Mouse (Mus musculus) CH12.LX (cell line): ENCODE data around the gene Otud7b. TPM values are rescaled to one million over a fixed set of nuclear protein-coding genes. Genes with fewer than 3 reads are reported as not detected.

Source experiments
- DNase-seq: peaks from one replicate; pipeline ENCODE4 v3.0.0-alpha.2; 2013; ENCODE audit errors: extremely low read depth
- H3K27ac ChIP-seq: 2 replicates; pipeline ENCODE4 v1.5.1; 2012; ENCODE audit warnings: low read depth, mild to moderate bottlenecking, control low read depth, moderate library complexity; ENCODE audit not compliant: insufficient read depth
- H3K27me3 ChIP-seq: replicated peaks from 2 replicates; pipeline ENCODE3; 2012; ENCODE audit warnings: inconsistent platforms
- H3K36me3 ChIP-seq, 2 experiments: replicated peaks in 1 of 2; 2 replicates each; pipeline versions ENCODE3 to v1.6.1; 2012; ENCODE audit warnings: inconsistent platforms in 1 of 2, low read length in 1 of 2, mild to moderate bottlenecking in 1 of 2, mixed read lengths in 1 of 2, moderate library complexity in 1 of 2; ENCODE audit not compliant: control insufficient read depth in 1 of 2, insufficient read depth in 1 of 2
- H3K4me1 ChIP-seq, 2 experiments: 2 replicates each; pipeline ENCODE4 v1.6.1; 2012; ENCODE audit warnings: inconsistent platforms in 1 of 2, moderate library complexity in 1 of 2; ENCODE audit not compliant: insufficient read depth in 2 of 2, control insufficient read depth in 1 of 2
- H3K4me2 ChIP-seq: 2 replicates; pipeline ENCODE4 v1.6.1; 2012; ENCODE audit warnings: low read depth, mild to moderate bottlenecking, control low read depth; ENCODE audit not compliant: poor library complexity, insufficient read depth, severe bottlenecking
- H3K4me3 ChIP-seq, 3 experiments: fragments of 150-350 bp in 1 of 3; sonication (generic) in 1 of 3; replicated peaks in 1 of 3; 2 replicates each; pipeline versions ENCODE3 to v1.5.1; 2011 to 2012; ENCODE audit warnings: low read depth in 2 of 3, low read length in 2 of 3, mild to moderate bottlenecking in 2 of 3, moderate library complexity in 2 of 3, control low read depth in 1 of 3, improper control_type of control experiment in 1 of 3, inconsistent platforms in 1 of 3, mixed read lengths in 1 of 3; ENCODE audit not compliant: poor library complexity in 1 of 3
- H3K79me2 ChIP-seq: replicated peaks from 2 replicates; pipeline ENCODE4 v1.6.1; 2012; ENCODE audit warnings: mild to moderate bottlenecking, moderate library complexity; ENCODE audit not compliant: control insufficient read depth, poor library complexity, insufficient read depth, severe bottlenecking; ENCODE audit errors: extremely low read depth
- H3K9ac ChIP-seq: 2 replicates; pipeline ENCODE4 v1.6.1; 2012; ENCODE audit warnings: low read depth, mild to moderate bottlenecking, control low read depth, moderate library complexity; ENCODE audit not compliant: insufficient read depth
- H3K9me3 ChIP-seq: replicated peaks from 2 replicates; pipeline ENCODE3; 2012; ENCODE audit warnings: low read length, inconsistent platforms, mixed read lengths
- BHLHE40 ChIP-seq: IDR thresholded peaks from 2 replicates; pipeline ENCODE4 v1.6.1; 2011; ENCODE audit warnings: mild to moderate bottlenecking, low read depth, low read length, improper control_type of control experiment
- CHD2 ChIP-seq: IDR thresholded peaks from 2 replicates; pipeline ENCODE4 v1.6.1; 2011; ENCODE audit warnings: low read length, improper control_type of control experiment
- E2F4 ChIP-seq: IDR thresholded peaks from 2 replicates; pipeline ENCODE4 v1.6.1; 2011; ENCODE audit warnings: low read depth, low read length, improper control_type of control experiment; ENCODE audit not compliant: insufficient replicate concordance
- EP300 ChIP-seq: IDR thresholded peaks from 2 replicates; pipeline ENCODE4 v1.6.1; 2011; ENCODE audit warnings: low read length, improper control_type of control experiment
- ETS1 ChIP-seq: conservative IDR thresholded peaks from 2 replicates; pipeline ENCODE4 v1.6.1; 2012; ENCODE audit warnings: low read depth, mild to moderate bottlenecking, inconsistent platforms, low read length, improper control_type of control experiment, moderate library complexity
- GABPA ChIP-seq: IDR thresholded peaks from 2 replicates; pipeline ENCODE4 v1.6.1; 2012; ENCODE audit warnings: low read depth, low read length, improper control_type of control experiment, inconsistent platforms; ENCODE audit not compliant: insufficient replicate concordance
- HCFC1 ChIP-seq: IDR thresholded peaks from 2 replicates; pipeline ENCODE4 v1.6.1; 2012; ENCODE audit warnings: low read depth, mild to moderate bottlenecking, inconsistent platforms, low read length, improper control_type of control experiment
- JUN ChIP-seq: IDR thresholded peaks from 2 replicates; pipeline ENCODE4 v1.6.1; 2011; ENCODE audit warnings: low read depth, mild to moderate bottlenecking, low read length, improper control_type of control experiment, moderate library complexity; ENCODE audit not compliant: insufficient read depth
- KAT2A ChIP-seq: IDR thresholded peaks from 2 replicates; pipeline ENCODE4 v1.6.1; 2012; ENCODE audit warnings: low read length, improper control_type of control experiment, inconsistent platforms; ENCODE audit not compliant: insufficient replicate concordance
- MAZ ChIP-seq: IDR thresholded peaks from 2 replicates; pipeline ENCODE4 v1.6.1; 2012; ENCODE audit warnings: low read depth, mild to moderate bottlenecking, inconsistent platforms, low read length, improper control_type of control experiment, moderate library complexity
- MEF2A ChIP-seq: IDR thresholded peaks from 2 replicates; pipeline ENCODE4 v1.6.1; 2014; ENCODE audit warnings: low read depth, mild to moderate bottlenecking, inconsistent platforms, low read length, improper control_type of control experiment, borderline replicate concordance
- MXI1 ChIP-seq: IDR thresholded peaks from 2 replicates; pipeline ENCODE4 v1.6.1; 2011; ENCODE audit warnings: mild to moderate bottlenecking, low read depth, low read length, improper control_type of control experiment
- MYC ChIP-seq: IDR thresholded peaks from 2 replicates; pipeline ENCODE4 v1.6.1; 2011; ENCODE audit warnings: low read depth, mild to moderate bottlenecking, improper control_type of control experiment, low read length
- NELFE ChIP-seq: IDR thresholded peaks from 2 replicates; pipeline ENCODE4 v1.6.1; 2011; ENCODE audit warnings: low read depth, low read length, improper control_type of control experiment
- PAX5 ChIP-seq: IDR thresholded peaks from 2 replicates; pipeline ENCODE4 v1.6.1; 2012; ENCODE audit warnings: low read length, inconsistent platforms, mixed read lengths
- POLR2A ChIP-seq: IDR thresholded peaks from 2 replicates; pipeline ENCODE4 v1.6.1; 2011; ENCODE audit warnings: low read depth, mild to moderate bottlenecking, improper control_type of control experiment, low read length
- SIN3A ChIP-seq: IDR thresholded peaks from 2 replicates; pipeline ENCODE4 v1.6.1; 2012; ENCODE audit warnings: low read length, improper control_type of control experiment, inconsistent platforms
- TCF12 ChIP-seq: IDR thresholded peaks from 2 replicates; pipeline ENCODE4 v1.6.1; 2014; ENCODE audit warnings: low read depth, mild to moderate bottlenecking, inconsistent platforms, low read length, improper control_type of control experiment
- ZNF384 ChIP-seq: IDR thresholded peaks from 2 replicates; pipeline ENCODE4 v1.6.1; 2012; ENCODE audit warnings: low read depth, low read length, improper control_type of control experiment, inconsistent platforms
- dilution Hi-C: fragments of 300-500 bp; cut with MboI; formaldehyde crosslinking; loops from 2 replicates; pipeline ENCODE4 v1.14.3; 2020; ENCODE audit warnings: low sequenced_read_pairs; ENCODE audit not compliant: extremely low pct_unique_long_range_greater_than_20kb, extremely low pct_ligation_motif_present
- in situ Hi-C: fragments of 300-500 bp; cut with MboI; formaldehyde crosslinking; loops from 3 replicates; pipeline ENCODE4 v1.14.3; 2019; ENCODE audit warnings: low sequenced_read_pairs, low pct_ligation_motif_present, low pct_unique_long_range_greater_than_20kb, mixed read lengths
- polyA plus RNA-seq: library from polyadenylated mRNA; unstranded; fragments of >175 nt; gene quantifications from 2 replicates; pipeline ENCODE4 v1.2.1, GENCODE M21; 2012; ENCODE audit warnings: low read depth; ENCODE audit not compliant: insufficient read length
- total RNA-seq, 2 experiments: library from RNA; depleted of rRNA; stranded (reverse); fragments of 300-350 nt in 1 of 2; fragments of >200 nt in 1 of 2; gene quantifications; 2 replicates each; pipeline ENCODE4 v1.2.3; 2012 to 2014

Otud7b gene
- total and polyA plus RNA-seq, 3 experiments = 12.3 to 17.7 (median 14.9) TPM

GRCm38 (mm10) chr3:96181510-96182381, 77.4 kb downstream of the Otud7b start:
- Histone ChIP-seq H3K27ac (no peak overlapping the region), H3K4me3 (peak overlapping the region in 2 of 3 experiments; percentile 56 to 59), H3K4me2 (peak overlapping the region; percentile 90), H3K4me1 (peaks cover 5 to 21% of the 10 kb centered on the region in 2 experiments; a peak in 3 of 4 replicates), H3K27me3 (no peaks in the 10 kb centered on the region), H3K9me3 (no peaks in the 10 kb centered on the region), H3K36me3 (peaks cover 12 to 44% of the 10 kb centered on the region in 2 experiments), H3K9ac (peak overlapping the region; percentile 12; the same call in 1 of the 2 replicates), H3K79me2 (no peaks in the 10 kb centered on the region)
- in situ Hi-C loops (no loop called here), dilution Hi-C loops (no loop called here)
- DNase-seq = no peak
- TF ChIP-seq MAZ = no peak

- no peak overlapping the region for H3K4me3 ChIP-seq
- H3K9me3 ChIP-seq = no peaks in the 10 kb centered on the region
- peaks cover 5 to 21% of the 10 kb centered on the region in 2 experiments; a peak in 3 of 4 replicates for H3K4me1 ChIP-seq
- no peaks in the 10 kb centered on the region for H3K79me2 ChIP-seq
- dilution Hi-C loops (no loop called here), in situ Hi-C loops (no loop called here)
- no peaks in the 10 kb centered on the region for H3K27me3 ChIP-seq
- no peak for DNase-seq
- peaks cover 9 to 47% of the 10 kb centered on the region in 2 experiments for H3K36me3 ChIP-seq
- H3K4me2 ChIP-seq = no peak overlapping the region
- no peak overlapping the region for H3K9ac ChIP-seq
- TF ChIP-seq GABPA = no peak
- TF ChIP-seq JUN = no peak
- no peak for TF ChIP-seq PAX5
- TF ChIP-seq HCFC1 = no peak
- no peak for TF ChIP-seq E2F4
- no peak overlapping the region for H3K27ac ChIP-seq
Measured at GRCm38 (mm10) chr3:96182382-96182776, 78.1 kb downstream of the Otud7b start.

- H3K9me3 ChIP-seq = peaks cover 8% of the 10 kb centered on the region
- dilution Hi-C loops = no loop called here
- no peak for DNase-seq
- H3K27me3 ChIP-seq = no peaks in the 10 kb centered on the region
- H3K4me1 ChIP-seq = peaks cover 2 to 16% of the 10 kb centered on the region in 2 experiments; a peak in 3 of 4 replicates
- no peak overlapping the region for H3K9ac ChIP-seq
- no peak overlapping the region for H3K4me2 ChIP-seq
- H3K27ac ChIP-seq = no peak overlapping the region
- no peak overlapping the region for H3K4me3 ChIP-seq
- peaks cover 21 to 77% of the 10 kb centered on the region in 2 experiments for H3K36me3 ChIP-seq
- no peaks in the 10 kb centered on the region for H3K79me2 ChIP-seq
- in situ Hi-C loops = no loop called here
- TF ChIP-seq MAZ = no peak
- no peak for TF ChIP-seq JUN
- no peak for TF ChIP-seq MYC
- TF ChIP-seq ETS1 = no peak
- TF ChIP-seq MEF2A = no peak
- TF ChIP-seq CHD2 = no peak
- TF ChIP-seq KAT2A = no peak
- no peak for TF ChIP-seq POLR2A
- no peak for TF ChIP-seq EP300
- TF ChIP-seq NELFE = no peak
- no peak for TF ChIP-seq BHLHE40
- TF ChIP-seq MXI1 = no peak
- no peak for TF ChIP-seq TCF12
- TF ChIP-seq ZNF384 = no peak
- TF ChIP-seq GABPA = no peak
- no peak for TF ChIP-seq SIN3A
Measured at GRCm38 (mm10) chr3:96192977-96193376, 88.7 kb downstream of the Otud7b start.
